Mouse (Mus musculus) megakaryocyte, adult 5-6 weeks (primary cell): ENCODE measurements around the gene Clnk. TPM values are rescaled to one million over a fixed set of nuclear protein-coding genes. Genes with fewer than 3 reads are reported as not detected.
"Not testable (repeated sequence)": the region's sequence is repeated elsewhere in the genome, so short reads cannot be mapped to it uniquely, and the experiment has no call there.

Source experiments
- ATAC-seq: 2 replicates; pipeline ENCODE4 v1.8.0; 2016; ENCODE audit warnings: mild to moderate bottlenecking, inconsistent platforms; ENCODE audit not compliant: poor library complexity, severe bottlenecking
- total RNA-seq, 2 experiments: library from RNA; stranded (forward) in 1 of 2; stranded (reverse) in 1 of 2; fragments of 153-499, 151-499 nt in 1 of 2; fragments of 221-1000, 200-1000 nt in 1 of 2; gene quantifications; 2 replicates each; pipeline versions ENCODE4 v1.2.3 to v1.2.4; 2015 to 2017

Gene Clnk
- total RNA-seq (2015) (0.25 and 0.38 TPM in 2 replicates), total RNA-seq (2017) (0.29 and 0.33 TPM in 2 replicates)

- ATAC-seq = peak; percentile 86
Measured at GRCm38 (mm10) chr5:38876622-38877021, at the start of gene Clnk. TSS of gene Clnk (minus strand) at chr5:38876812.

GRCm38 (mm10) chr5:38905271-38905670, 28.7 kb upstream of the Clnk start:
- peak; percentile 52 for ATAC-seq

- no peak for ATAC-seq
Measured at GRCm38 (mm10) chr5:38904528-38905044, 28.0 kb upstream of the Clnk start.

- no peak for ATAC-seq
Measured at GRCm38 (mm10) chr5:38902889-38903288, 26.3 kb upstream of the Clnk start.

GRCm38 (mm10) chr5:38899051-38899450, 22.4 kb upstream of the Clnk start:
- ATAC-seq = no peak

GRCm38 (mm10) chr5:38888646-38889045, 12.0 kb upstream of the Clnk start:
- ATAC-seq = no peak

GRCm38 (mm10) chr5:38886623-38887275, 10.1 kb upstream of the Clnk start:
- no peak for ATAC-seq

- not testable (repeated sequence) for ATAC-seq
Measured at GRCm38 (mm10) chr5:38882635-38883034, 6.0 kb upstream of the Clnk start.

GRCm38 (mm10) chr5:38881728-38882620, 5.4 kb upstream of the Clnk start:
- no peak for ATAC-seq

GRCm38 (mm10) chr5:38881416-38881727, 4.8 kb upstream of the Clnk start:
- ATAC-seq = no peak

GRCm38 (mm10) chr5:38879989-38880706, 3.5 kb upstream of the Clnk start:
- no peak for ATAC-seq

- ATAC-seq = no peak
Measured at GRCm38 (mm10) chr5:38875403-38875802, 1.2 kb downstream of the Clnk start.

GRCm38 (mm10) chr5:38874931-38875330, 1.7 kb downstream of the Clnk start:
- no peak for ATAC-seq

- ATAC-seq = no peak
Measured at GRCm38 (mm10) chr5:38872906-38873305, 3.7 kb downstream of the Clnk start.

GRCm38 (mm10) chr5:38871591-38871990, 5.0 kb downstream of the Clnk start:
- ATAC-seq = no peak

- ATAC-seq = 0 out of 2 replicates have a peak, but pooled peaks have one; percentile 12
Measured at GRCm38 (mm10) chr5:38870485-38870884, 6.1 kb downstream of the Clnk start.

- no peak for ATAC-seq
Measured at GRCm38 (mm10) chr5:38869976-38870375, 6.6 kb downstream of the Clnk start.

GRCm38 (mm10) chr5:38864624-38865023, 12.0 kb downstream of the Clnk start:
- ATAC-seq = peak; percentile 86

- ATAC-seq = no peak
Measured at GRCm38 (mm10) chr5:38863029-38863428, 13.6 kb downstream of the Clnk start.

- no peak for ATAC-seq
Measured at GRCm38 (mm10) chr5:38862288-38862985, 14.2 kb downstream of the Clnk start.
